Mouse (Mus musculus): Measurements from ENCODE around the gene Sema6c. TPM values are rescaled to one million over a fixed set of nuclear protein-coding genes. Genes with fewer than 3 reads are reported as not detected.
A peak's percentile ranks its signal among the peaks of the same experiment; 100 is the strongest.
"Not testable (repeated sequence)": the region's sequence is repeated elsewhere in the genome, so short reads cannot be mapped to it uniquely, and the experiment has no call there.

Gene Sema6c
- polyA plus RNA-seq (2016; fragmentation: Nextera tagmentation; extraction: Ambion mirVana): 24.2 and 26.4 TPM in 2 replicates

GRCm38 (mm10) chr3:95159987-95160963, at the start of gene Sema6c:
TSS of gene Sema6c (plus strand) at chr3:95160457.
- Histone ChIP-seq H3K9ac (peak within 1 kb of the TSS; percentile 71), H3K4me2 (replicated peaks) (peak within 1 kb of the TSS; percentile 77), H3K4me3 (peak within 1 kb of the TSS; percentile 81), H3K27ac (peak within 1 kb of the TSS; percentile 26), H3K4me1 (peaks cover 26% of the 10 kb centered on the region), H3K27me3 (no peaks in the 10 kb centered on the region; the same call in 1 of the 2 replicates), H3K9me3 (no peaks in the 10 kb centered on the region), H3K36me3 (peaks cover 14% of the 10 kb centered on the region)
- peak; percentile 96 for ATAC-seq (ENCODE audit: insufficient number of reproducible peaks, insufficient read depth, low FRiP score, low TSS enrichment)
- WGBS: 1% methylated on average over 66 of the region's 66 CpGs

GRCm38 (mm10) chr3:95110911-95111726, 49.1 kb upstream of the Sema6c start, which contains the start of gene Vps72:
TSS of gene Vps72 (plus strand) at chr3:95111022.
- WGBS: under 1% methylated on average over 54 of the region's 54 CpGs
- Histone ChIP-seq H3K27ac (peak within 1 kb of the TSS; percentile 98), H3K9me3 (no peaks in the 10 kb centered on the region), H3K4me2 (replicated peaks) (peak within 1 kb of the TSS; percentile 44), H3K9ac (peak within 1 kb of the TSS; percentile 78), H3K4me1 (peaks cover 9% of the 10 kb centered on the region), H3K27me3 (no peaks in the 10 kb centered on the region), H3K36me3 (peaks cover 12% of the 10 kb centered on the region), H3K4me3 (peak within 1 kb of the TSS; percentile 76)
- peak; percentile 57 for ATAC-seq (ENCODE audit: insufficient number of reproducible peaks, insufficient read depth, low FRiP score, low TSS enrichment)

DNA sequence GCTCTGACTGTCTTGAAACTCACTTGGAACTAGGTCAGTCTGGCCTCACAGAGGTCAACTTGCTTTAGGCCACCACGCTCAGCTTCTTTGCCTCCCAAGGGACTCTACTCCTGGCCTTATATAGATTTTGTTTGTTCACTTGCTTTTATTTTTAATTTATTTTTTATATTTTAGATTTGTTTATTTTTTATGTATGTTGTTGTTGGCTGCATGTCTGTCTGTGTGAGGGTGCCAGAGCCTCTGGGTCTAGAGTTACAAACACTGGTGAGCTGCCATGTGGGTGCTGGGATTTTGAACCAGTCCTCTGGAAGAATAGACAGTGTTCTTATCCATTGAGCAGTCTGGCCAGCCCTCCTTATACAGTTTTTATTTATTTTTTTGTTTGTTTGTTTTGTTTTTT, 47.5 kb upstream of the Sema6c start:
- 83% methylated on average over 1 of the region's 1 CpGs for WGBS
- Histone ChIP-seq H3K27ac (no peak overlapping the region), H3K4me2 (replicated peaks) (peak overlapping the region; percentile 44), H3K4me3 (0 out of 2 replicates have a peak overlapping the region, but pooled peaks have one; percentile 76), H3K27me3 (no peaks in the 10 kb centered on the region), H3K36me3 (peaks cover 20% of the 10 kb centered on the region), H3K9ac (no peak overlapping the region), H3K9me3 (no peaks in the 10 kb centered on the region), H3K4me1 (peaks cover 9% of the 10 kb centered on the region)
- ATAC-seq (ENCODE audit: insufficient number of reproducible peaks, insufficient read depth, low FRiP score, low TSS enrichment): no peak

- ATAC-seq (ENCODE audit: insufficient number of reproducible peaks, insufficient read depth, low FRiP score, low TSS enrichment): no peak
These were observed 42.5 kb upstream of the Sema6c start for GRCm38 (mm10) chr3:95117751-95118150.

DNA sequence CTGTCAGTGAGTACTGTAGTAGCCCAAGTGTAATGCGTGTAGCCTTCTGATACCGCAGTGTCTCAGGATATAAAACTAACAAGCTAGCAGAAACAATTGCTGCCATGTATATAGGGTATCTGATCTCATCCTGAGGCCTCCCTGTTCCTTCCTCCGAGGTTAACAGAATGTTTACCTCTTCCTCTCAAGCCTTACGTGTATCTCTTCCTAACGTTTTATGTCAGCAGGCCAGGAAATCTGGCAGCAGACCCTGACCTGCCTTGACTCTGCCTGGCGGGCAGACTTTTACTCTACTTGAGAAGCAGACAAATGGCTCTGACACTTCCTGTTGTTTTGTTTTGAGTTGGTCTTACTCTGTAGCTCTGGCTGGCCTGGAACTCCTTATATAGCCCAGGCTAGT, 38.7 kb upstream of the Sema6c start:
- 80% methylated on average over 6 of the region's 6 CpGs for WGBS
- ATAC-seq (ENCODE audit: insufficient number of reproducible peaks, insufficient read depth, low FRiP score, low TSS enrichment): no peak

More at GRCm38 (mm10) chr3:95117751-95118150, 42.5 kb upstream of the Sema6c start:
- Histone ChIP-seq H3K9me3 (no peaks in the 10 kb centered on the region), H3K36me3 (peaks cover 66% of the 10 kb centered on the region), H3K27me3 (no peaks in the 10 kb centered on the region), H3K4me1 (peaks cover under 1% of the 10 kb centered on the region; the same call in 1 of the 2 replicates), H3K4me2 (replicated peaks) (no peak overlapping the region), H3K9ac (no peak overlapping the region), H3K27ac (no peak overlapping the region), H3K4me3 (no peak overlapping the region)
- WGBS: 93% methylated on average over 2 of the region's 2 CpGs

DNA sequence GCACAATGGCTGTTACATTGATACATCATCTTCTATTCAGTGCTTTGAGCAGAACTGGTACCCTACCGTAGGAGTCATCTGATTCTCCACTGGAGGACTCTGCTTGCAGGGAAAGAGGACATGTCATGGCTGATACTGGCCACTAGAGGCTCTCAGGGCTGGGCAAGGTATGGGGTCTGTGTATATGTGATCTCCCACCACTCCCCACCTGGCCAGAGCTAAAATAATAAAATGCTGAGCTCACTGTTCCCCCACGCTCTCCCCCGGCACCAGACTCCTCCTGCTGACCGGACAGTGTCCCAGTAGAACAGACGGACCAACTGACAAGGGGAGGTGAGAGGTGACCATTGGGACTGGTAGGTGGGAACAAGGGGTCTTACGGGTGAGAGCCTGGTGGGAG, 36.0 kb upstream of the Sema6c start, which contains the start of gene Tmod4:
TSS of gene Tmod4 (plus strand) at position 231 of the 400 bp plus-strand sequence.
- H3K36me3 ChIP-seq: peaks cover 39% of the 10 kb centered on the region

More for the DNA sequence above, 38.7 kb upstream of the Sema6c start:
- peaks cover 53% of the 10 kb centered on the region for H3K36me3 ChIP-seq
- H3K9ac ChIP-seq: no peak overlapping the region
- H3K27me3 ChIP-seq: no peaks in the 10 kb centered on the region
- H3K4me2 ChIP-seq (replicated peaks): no peak overlapping the region
- H3K27ac ChIP-seq: no peak overlapping the region
- H3K9me3 ChIP-seq: no peaks in the 10 kb centered on the region
- no peak overlapping the region for H3K4me3 ChIP-seq
- peaks cover 7% of the 10 kb centered on the region; the same call in 1 of the 2 replicates for H3K4me1 ChIP-seq

DNA sequence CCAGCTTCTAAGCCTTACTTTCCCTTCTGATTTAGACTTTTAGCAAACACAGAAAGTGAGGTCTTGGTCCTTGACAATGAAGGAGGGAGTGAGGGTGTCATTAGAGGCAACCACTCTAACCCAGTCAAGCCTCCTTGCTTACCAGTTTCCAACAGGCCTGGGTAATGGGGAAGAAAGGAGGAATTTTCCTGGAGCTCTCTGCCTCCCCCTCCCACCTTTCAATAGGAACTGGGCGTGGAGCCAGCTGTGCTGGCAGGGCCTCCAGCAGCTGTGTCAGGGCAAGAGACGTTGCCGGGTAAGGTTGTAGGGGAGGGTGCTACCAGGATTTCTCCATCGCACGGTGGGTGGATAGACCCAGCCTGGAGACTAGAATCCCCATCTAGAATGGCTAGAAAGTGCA, 35.3 kb upstream of the Sema6c start:
- H3K9me3 ChIP-seq: no peaks in the 10 kb centered on the region
- WGBS: 44% methylated on average over 5 of the region's 5 CpGs
- no peak for ATAC-seq (ENCODE audit: insufficient number of reproducible peaks, insufficient read depth, low FRiP score, low TSS enrichment)
- H3K9ac ChIP-seq: no peak overlapping the region
- H3K36me3 ChIP-seq: peaks cover 38% of the 10 kb centered on the region
- H3K4me2 ChIP-seq (replicated peaks): no peak overlapping the region
- H3K27me3 ChIP-seq: no peaks in the 10 kb centered on the region
- H3K4me3 ChIP-seq: no peak overlapping the region
- peak overlapping the region; percentile 46; the same call in 1 of the 2 replicates for H3K27ac ChIP-seq
- H3K4me1 ChIP-seq: peaks cover 7% of the 10 kb centered on the region; the same call in 1 of the 2 replicates

More for the DNA sequence above, 36.0 kb upstream of the Sema6c start, which contains the start of gene Tmod4:
- Histone ChIP-seq H3K9me3 (no peaks in the 10 kb centered on the region), H3K4me1 (peaks cover 7% of the 10 kb centered on the region; the same call in 1 of the 2 replicates), H3K27ac (peak within 1 kb of the TSS; percentile 46), H3K9ac (no peak within 1 kb of the TSS), H3K4me2 (replicated peaks) (no peak within 1 kb of the TSS), H3K4me3 (no peak within 1 kb of the TSS), H3K27me3 (no peaks in the 10 kb centered on the region)
- 54% methylated on average over 6 of the region's 6 CpGs for WGBS
- ATAC-seq (ENCODE audit: insufficient number of reproducible peaks, insufficient read depth, low FRiP score, low TSS enrichment): 0 out of 2 replicates have a peak, but pooled peaks have one; percentile 37

GRCm38 (mm10) chr3:95129226-95129651, 31.0 kb upstream of the Sema6c start:
- Histone ChIP-seq H3K27ac (no peak overlapping the region), H3K4me3 (no peak overlapping the region), H3K4me1 (peaks cover 14% of the 10 kb centered on the region; the same call in 1 of the 2 replicates), H3K9ac (no peak overlapping the region), H3K27me3 (no peaks in the 10 kb centered on the region), H3K4me2 (replicated peaks) (no peak overlapping the region), H3K9me3 (no peaks in the 10 kb centered on the region), H3K36me3 (peaks cover 32% of the 10 kb centered on the region)
- ATAC-seq (ENCODE audit: insufficient number of reproducible peaks, insufficient read depth, low FRiP score, low TSS enrichment): no peak
- 61% methylated on average over 6 of the region's 6 CpGs for WGBS

DNA sequence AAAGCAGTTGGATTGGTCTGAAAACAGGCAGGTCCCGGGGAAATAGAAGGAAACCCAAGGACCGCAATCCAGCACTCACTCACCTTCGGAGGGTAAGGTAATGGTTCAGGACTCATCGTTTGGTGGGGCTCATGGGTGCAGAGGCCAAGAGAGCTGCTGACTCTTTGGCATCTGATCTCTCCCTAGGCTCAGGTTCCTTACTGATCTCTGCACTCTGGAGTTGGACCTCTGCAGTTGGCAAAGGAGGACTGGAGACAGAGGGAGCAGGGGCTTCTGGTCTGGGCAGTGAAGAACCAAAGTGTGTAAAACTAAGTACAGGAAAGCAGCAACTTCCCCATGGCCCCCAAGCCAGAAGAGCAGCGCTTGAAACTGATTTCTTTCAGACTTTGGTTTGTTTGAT, 30.2 kb upstream of the Sema6c start:
- Histone ChIP-seq H3K4me3 (no peak overlapping the region), H3K9ac (no peak overlapping the region), H3K27me3 (no peaks in the 10 kb centered on the region), H3K4me2 (replicated peaks) (no peak overlapping the region), H3K4me1 (peaks cover 11% of the 10 kb centered on the region), H3K27ac (no peak overlapping the region), H3K36me3 (peaks cover 32% of the 10 kb centered on the region), H3K9me3 (no peaks in the 10 kb centered on the region)
- WGBS: 87% methylated on average over 5 of the region's 5 CpGs
- ATAC-seq (ENCODE audit: insufficient number of reproducible peaks, insufficient read depth, low FRiP score, low TSS enrichment): no peak

GRCm38 (mm10) chr3:95132389-95132788, 27.9 kb upstream of the Sema6c start:
- peak overlapping the region; percentile 69; the same call in 1 of the 2 replicates for H3K4me3 ChIP-seq
- 88% methylated on average over 2 of the region's 2 CpGs for WGBS

GRCm38 (mm10) chr3:95133176-95133575, 27.1 kb upstream of the Sema6c start:
- peaks cover 32% of the 10 kb centered on the region for H3K36me3 ChIP-seq
- ATAC-seq (ENCODE audit: insufficient number of reproducible peaks, insufficient read depth, low FRiP score, low TSS enrichment): peak; percentile 5; the same call in 1 of the 2 replicates
- H3K4me3 ChIP-seq: peak overlapping the region; percentile 69
- peak overlapping the region; percentile 55 for H3K27ac ChIP-seq
- no peaks in the 10 kb centered on the region for H3K27me3 ChIP-seq
- H3K4me2 ChIP-seq (replicated peaks): peak overlapping the region; percentile 78
- no peaks in the 10 kb centered on the region for H3K9me3 ChIP-seq
- whole genome bisulfite sequencing: 59% methylated on average over 11 of the region's 11 CpGs
- peak overlapping the region; percentile 84 for H3K9ac ChIP-seq
- H3K4me1 ChIP-seq: peaks cover 22% of the 10 kb centered on the region

More at GRCm38 (mm10) chr3:95132389-95132788, 27.9 kb upstream of the Sema6c start:
- not testable (repeated sequence) for H3K27me3 ChIP-seq; H3K27ac ChIP-seq; H3K9me3 ChIP-seq; ATAC-seq (ENCODE audit: insufficient number of reproducible peaks, insufficient read depth, low FRiP score, low TSS enrichment); H3K4me2 ChIP-seq (replicated peaks); H3K9ac ChIP-seq
- Histone ChIP-seq H3K4me1 (peaks cover 22% of the 10 kb centered on the region), H3K36me3 (peaks cover 32% of the 10 kb centered on the region)
